In genomic region chr13:4264612-4265011, GRCm38 (mm10) we compare ENCODE assay signal across 19 mouse cellular contexts. TPM values are rescaled to one million over a fixed set of nuclear protein-coding genes. Genes with fewer than 3 reads are reported as not detected.
"Had no signal": no experiment of that assay in that cellular context is flagged by ENCODE, and none has a peak within 500 bp of the region (broad histone marks: within the 10 kb centered on the region; RNA-seq: fewer than 3 reads in every experiment).

No protein-coding gene starts in this region.

- H3K27ac ChIP-seq: liver, embryonic 15.5 days; macrophage; midbrain, embryonic 13.5 days; midbrain, embryonic 15.5 days; neural tube, embryonic 12.5 days had no signal

- H3K9me3 ChIP-seq: liver, embryonic 15.5 days; megakaryocyte, embryonic 14.5 days; midbrain, embryonic 13.5 days; midbrain, embryonic 15.5 days; neural tube, embryonic 12.5 days had no signal

- DNase-seq: lung, adult 18-20 months; lung, embryonic 14.5 days; lung, postnatal 10 days; right cerebral cortex, postnatal 14 days; spleen, adult 18-20 months; thymus, adult 18-20 months; thymus, postnatal 14 days; thymus, postnatal 36 days had no signal

- H3K4me1 ChIP-seq: liver, embryonic 15.5 days; megakaryocyte, embryonic 14.5 days; midbrain, embryonic 13.5 days; midbrain, embryonic 15.5 days; neural tube, embryonic 12.5 days had no signal

- H3K27me3 ChIP-seq: liver, embryonic 15.5 days; megakaryocyte, embryonic 14.5 days; midbrain, embryonic 13.5 days; midbrain, embryonic 15.5 days; neural tube, embryonic 12.5 days had no signal

- H3K9ac ChIP-seq: liver, embryonic 15.5 days; lung, embryonic 14.5 days; midbrain, embryonic 13.5 days; midbrain, embryonic 15.5 days; neural tube, embryonic 12.5 days had no signal

- H3K4me2 ChIP-seq: liver, embryonic 15.5 days; lung, embryonic 14.5 days; midbrain, embryonic 11.5 days; midbrain, embryonic 13.5 days; midbrain, embryonic 15.5 days; neural tube, embryonic 12.5 days had no signal

- H3K36me3 ChIP-seq: liver, embryonic 15.5 days; midbrain, embryonic 13.5 days; midbrain, embryonic 15.5 days; neural tube, embryonic 12.5 days had no signal

- H3K4me3 ChIP-seq: liver, embryonic 15.5 days; megakaryocyte, embryonic 14.5 days; midbrain, embryonic 13.5 days; midbrain, embryonic 15.5 days; neural tube, embryonic 12.5 days had no signal

- ATAC-seq: midbrain, embryonic 13.5 days; midbrain, embryonic 15.5 days had no signal

RNA-seq across cellular contexts. Expression of gene Akr1c12, which starts 14.6 kb away (rescaled TPM):
- total RNA-seq: midbrain, postnatal 0 days; monocyte, adult 5-6 weeks; neutrophil, adult 5-6 weeks had no signal
- polyA plus RNA-seq: midbrain, embryonic 13.5 days; neural tube, embryonic 12.5 days had no signal

RNA-seq across cellular contexts. Expression of gene Akr1c19, which starts 36.1 kb away (rescaled TPM):
- total RNA-seq: megakaryocyte progenitor cell, adult 5-6 weeks; monocyte, adult 5-6 weeks had no signal
- polyA plus RNA-seq: macrophage had no signal
